Mouse (Mus musculus): Measurements from ENCODE around the gene Egfr.

The Egfr gene

GRCm38 (mm10) chr11:16895441-16896356 is 143.7 kb downstream of the Egfr start:
- peak in 1 of 2 experiments; percentile 15 for DNase-seq (ENCODE audit: low spot score in 2 of 2)

DNA sequence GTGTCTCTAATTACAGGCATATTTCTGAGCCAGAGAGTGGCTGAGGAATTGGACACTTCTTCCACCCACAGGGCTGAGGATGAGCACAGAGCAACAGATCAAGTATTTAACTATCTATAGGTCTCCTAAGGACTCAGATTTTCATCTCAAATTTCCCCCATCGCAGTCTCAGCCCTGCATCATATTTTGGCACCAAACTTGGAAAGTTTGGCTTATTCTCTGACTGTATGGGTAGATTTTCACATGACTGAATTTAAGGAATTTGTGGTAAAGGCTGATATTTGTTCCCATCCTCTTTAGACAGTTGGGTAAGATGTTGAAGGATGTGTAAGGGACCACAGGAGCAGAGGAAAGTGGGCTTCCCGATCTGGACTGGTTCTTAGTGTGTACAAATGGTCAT is 145.7 kb downstream of the Egfr start:
- no peak for DNase-seq (ENCODE audit: low spot score in 2 of 2)

DNA sequence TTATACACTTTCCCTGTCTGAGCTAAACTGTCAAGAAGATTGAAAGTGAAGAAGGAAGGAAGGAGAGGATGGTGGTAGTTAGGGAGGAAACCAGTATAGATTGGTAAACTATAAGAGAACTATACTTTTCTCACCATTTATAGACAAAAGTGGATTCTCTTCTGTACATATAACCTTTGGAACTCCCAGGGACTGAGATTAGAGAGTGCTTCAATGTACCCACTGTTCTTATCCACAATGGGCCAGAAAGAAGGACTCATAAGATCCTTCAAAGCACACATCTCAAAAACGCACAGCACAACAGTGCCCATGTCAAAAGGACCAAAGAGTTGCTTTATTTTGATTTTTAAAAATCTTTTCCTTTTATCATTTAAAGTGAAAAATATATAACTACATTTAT is 148.2 kb downstream of the Egfr start:
- DNase-seq (ENCODE audit: low spot score in 2 of 2): no peak

DNA sequence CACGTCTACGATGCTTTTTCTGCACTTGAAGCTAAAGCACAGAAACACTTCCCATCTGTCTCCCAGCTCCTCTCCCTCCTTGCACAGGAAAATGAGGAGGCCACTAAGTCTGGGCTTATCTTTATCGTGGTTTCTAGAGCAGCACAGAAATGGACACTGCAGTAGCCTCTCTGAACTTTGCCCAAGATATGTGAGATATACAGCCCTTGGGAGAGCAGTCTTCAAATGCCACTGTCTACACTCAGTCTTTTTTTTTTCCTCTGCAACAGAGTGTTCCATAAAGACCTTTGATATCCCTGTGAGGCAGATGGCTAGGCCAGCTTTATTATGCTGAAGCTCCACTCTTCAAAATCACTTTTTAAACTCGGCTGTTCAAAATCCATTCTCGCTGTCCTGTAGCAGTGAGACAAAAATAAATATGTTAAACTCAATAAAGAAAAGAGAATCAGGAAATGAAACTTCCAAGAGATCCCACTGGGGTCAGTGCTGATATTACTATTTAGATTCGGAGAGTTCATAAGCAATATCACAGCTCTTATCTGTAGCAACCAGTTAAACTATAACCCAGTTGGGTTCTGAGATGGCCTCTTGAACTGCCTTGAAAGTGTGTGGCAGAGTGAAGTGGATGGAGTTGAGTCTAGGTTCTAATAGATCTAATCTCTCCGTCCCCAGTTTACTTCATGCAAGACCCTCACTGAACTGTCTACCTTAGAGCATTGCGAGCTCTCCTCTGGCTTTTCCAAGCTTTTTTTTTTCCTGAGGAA is 148.8 kb downstream of the Egfr start:
- no peak for DNase-seq (ENCODE audit: low spot score in 2 of 2)

DNA sequence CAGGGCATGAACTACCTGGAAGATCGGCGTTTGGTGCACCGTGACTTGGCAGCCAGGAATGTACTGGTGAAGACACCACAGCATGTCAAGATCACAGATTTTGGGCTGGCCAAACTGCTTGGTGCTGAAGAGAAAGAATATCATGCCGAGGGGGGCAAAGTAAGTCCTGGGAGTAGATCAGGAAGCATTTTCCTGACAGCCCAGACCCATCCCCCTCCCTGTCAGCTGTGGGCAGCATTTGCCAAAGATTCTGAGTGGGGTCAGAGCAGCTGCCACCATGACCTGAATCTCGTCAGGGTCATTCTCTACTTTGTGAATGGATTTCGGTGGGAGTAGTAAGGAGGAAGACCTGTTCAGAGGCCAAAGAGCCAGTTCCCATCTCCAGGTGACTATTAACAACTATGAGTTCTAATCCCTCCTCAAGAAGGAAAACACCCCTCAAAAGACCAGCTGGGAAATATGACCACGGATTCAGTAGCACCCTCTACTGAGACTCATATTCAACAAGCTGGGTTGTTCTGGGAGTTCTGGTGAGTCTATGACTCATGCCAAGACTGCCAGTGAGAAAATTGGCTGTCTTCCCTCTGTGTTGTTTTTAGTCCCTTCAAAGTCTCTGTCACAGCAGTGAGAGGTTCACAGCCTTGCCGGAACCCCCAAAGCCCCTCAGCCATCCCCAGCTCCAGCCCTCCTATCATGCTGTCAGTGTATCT is 152.5 kb downstream of the Egfr start:
- peak in 1 of 2 experiments; percentile 28 for DNase-seq (ENCODE audit: low spot score in 2 of 2)

DNA sequence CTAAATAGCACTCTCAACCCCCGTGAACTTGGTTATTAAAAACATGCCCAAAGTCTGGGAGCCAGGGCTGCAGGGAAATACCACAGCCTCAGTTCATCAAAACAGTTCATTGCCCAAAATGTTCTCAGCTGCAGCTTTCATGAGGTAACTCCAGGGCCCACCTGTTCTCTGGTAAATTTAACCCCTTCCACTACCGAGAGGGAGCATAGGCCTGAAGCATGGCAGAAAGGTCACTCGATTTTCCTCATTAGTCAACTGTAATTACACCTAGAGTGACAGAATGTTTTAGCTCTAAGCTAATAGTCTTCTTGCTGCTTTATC is 153.0 kb downstream of the Egfr start:
- DNase-seq (ENCODE audit: low spot score in 2 of 2): no peak

DNA sequence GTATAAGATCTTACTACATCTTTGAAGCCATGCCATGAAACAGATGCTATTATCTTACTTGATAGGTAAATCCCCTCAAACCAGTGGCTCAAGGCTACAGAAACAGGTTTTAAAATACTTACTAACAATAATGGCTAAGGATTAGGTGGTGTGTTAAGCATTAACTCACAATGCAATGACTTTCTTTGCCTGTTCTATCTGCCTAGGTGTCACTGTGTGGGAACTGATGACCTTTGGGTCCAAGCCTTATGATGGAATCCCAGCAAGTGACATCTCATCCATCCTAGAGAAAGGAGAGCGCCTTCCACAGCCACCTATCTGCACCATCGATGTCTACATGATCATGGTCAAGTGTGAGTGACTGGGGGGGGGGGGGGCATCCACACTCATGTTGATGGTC is 154.5 kb downstream of the Egfr start:
- DNase-seq (ENCODE audit: low spot score in 2 of 2): no peak

DNA sequence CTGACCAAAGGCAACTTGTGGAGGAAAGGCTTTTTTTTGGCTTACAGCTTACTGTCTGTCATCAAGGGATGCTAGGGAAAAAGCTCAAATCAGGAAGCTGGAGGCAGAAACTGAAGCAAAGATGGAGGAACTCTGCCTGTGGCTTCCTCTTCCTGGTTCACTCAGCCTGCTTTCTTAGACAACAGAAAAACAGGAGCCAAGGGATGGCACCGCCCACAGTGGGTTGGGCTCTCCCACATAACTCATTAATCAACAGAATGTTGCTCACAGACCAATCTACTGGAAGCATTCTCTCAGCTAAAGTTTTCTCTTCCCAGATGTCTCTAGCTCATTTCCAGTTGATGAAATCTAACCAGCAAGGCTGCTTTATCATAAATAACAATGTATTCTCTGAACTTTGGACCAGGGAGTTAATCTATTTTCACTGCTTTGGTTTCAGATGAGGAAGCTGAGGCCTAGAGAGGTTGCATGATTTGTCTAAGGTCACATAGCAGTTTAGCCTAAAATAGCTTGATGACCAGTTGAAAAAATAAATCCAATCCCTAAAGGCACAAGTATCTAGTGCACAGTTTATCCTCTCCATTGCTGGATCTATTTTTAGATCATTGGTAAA is 155.6 kb downstream of the Egfr start:
- DNase-seq (ENCODE audit: low spot score in 2 of 2): no peak

DNA sequence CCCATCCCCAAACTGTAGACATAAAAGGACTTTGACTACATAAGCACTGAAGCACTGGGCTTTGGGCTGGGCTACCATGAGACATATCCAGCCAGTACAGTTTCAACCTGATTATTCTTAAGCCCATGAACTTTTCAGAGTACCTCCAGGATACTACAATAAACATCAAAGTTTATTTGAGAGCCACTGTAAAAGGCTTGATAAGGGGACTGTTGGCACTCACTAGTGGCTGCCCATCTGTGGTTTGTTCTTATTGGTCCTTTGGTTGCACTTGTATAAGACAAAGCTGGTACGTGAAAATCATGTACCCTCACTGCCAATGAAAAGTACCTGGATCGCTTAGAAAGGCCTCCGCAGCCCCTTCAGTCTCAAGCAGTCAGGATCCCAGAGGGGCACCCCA is 162.8 kb downstream of the Egfr start:
- DNase-seq (ENCODE audit: low spot score in 2 of 2): no peak

GRCm38 (mm10) chr11:16915850-16916249 is 163.8 kb downstream of the Egfr start:
- no peak for DNase-seq (ENCODE audit: low spot score in 2 of 2)

DNA sequence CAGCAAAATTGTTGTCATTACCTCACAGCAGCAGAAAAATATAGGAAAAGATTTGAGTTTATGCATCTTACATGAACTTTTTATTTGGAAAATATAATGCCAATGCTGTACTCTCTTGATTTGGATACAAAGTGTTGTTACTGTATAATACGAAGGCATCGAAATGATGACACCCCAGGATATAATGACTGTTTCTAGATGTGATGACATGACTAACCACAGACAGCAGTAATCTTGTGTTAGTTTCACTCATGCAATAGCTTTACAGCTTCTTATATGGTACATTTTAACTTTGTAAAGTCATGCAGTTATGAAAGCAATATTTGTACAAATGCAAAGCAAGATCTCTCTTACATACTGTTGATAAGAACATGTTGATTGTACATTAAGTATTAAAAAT is 165.5 kb downstream of the Egfr start:
- DNase-seq (ENCODE audit: low spot score in 2 of 2): no peak

DNA sequence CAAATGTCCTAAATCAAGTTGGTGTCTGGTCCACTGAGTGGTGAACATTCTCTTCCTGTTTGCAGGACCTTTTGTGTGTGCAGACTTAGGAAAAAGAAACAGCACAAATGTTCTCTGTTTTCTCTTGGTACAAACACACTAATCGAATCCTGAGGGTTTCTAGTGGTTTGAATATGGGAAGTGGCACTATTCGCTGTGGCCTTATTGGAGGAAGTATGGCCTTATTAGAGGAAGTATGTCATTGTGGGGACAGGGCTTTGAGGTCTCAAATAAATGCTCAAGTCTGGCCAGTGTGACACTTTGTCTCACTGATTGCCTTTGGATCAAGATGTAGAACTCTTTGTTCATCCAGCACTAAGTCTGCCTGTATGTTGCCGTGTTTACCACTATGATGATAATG is 180.2 kb downstream of the Egfr start:
- DNase-seq (ENCODE audit: low spot score in 2 of 2): no peak

- no peak for DNase-seq (ENCODE audit: low spot score in 2 of 2)
These were observed 183.7 kb downstream of the Egfr start for GRCm38 (mm10) chr11:16935577-16936236.

DNA sequence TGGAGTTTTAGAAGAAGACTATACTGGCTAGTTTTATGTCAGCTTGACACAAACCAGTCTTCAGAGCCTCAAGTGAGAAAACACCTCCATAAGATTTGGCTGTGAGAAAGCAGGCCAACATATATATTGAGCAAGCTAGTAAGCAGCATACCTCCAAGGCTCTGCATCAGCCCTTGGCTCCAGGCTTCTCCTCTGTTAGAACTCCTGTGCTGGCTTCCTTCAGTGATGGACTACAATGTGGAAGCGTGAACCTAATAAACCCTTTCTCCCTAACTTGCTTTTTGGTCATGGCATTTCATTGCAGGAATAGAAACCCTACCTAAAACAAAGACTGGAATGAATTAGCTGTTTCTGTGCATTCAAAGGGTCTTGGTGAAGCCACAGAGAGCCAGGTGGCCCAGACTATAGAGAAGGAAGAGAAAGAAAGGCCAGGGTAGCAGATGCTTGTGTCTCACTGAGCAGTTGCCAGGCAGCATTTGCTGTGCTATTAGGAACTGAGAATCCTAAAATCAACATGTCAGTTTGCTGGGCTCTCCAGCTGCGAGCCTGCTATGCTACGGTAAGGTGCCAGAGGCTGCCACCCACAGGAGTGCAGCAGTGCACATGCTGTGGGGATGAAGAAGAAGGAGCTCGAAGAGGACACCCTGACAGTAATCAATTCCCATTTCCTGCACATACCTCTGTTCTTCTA is 189.2 kb downstream of the Egfr start:
- DNase-seq (ENCODE audit: low spot score in 2 of 2): no peak

DNA sequence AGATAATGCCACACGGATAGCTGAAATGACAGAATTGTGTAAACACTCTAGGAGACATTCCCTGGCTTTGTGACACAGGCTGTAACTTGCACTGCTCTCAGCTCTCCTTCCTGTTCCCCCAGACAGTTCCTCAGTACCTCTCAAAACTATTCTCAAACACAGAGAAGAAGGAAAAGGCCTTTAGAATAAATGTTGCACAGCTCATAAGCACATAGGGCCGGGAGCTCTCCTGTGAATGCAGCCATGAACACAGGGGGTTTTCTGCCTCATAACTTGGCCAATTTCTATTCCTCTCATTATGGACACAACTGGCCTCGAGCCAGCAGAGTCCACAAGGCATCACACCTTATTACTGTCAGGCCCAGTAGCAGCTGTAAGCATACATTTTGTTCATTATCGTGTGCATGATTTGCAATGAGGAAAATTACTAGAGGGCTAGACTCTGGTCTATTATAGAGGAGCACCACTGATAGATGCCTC is 190.0 kb downstream of the Egfr start:
- no peak for DNase-seq (ENCODE audit: low spot score in 2 of 2)

DNA sequence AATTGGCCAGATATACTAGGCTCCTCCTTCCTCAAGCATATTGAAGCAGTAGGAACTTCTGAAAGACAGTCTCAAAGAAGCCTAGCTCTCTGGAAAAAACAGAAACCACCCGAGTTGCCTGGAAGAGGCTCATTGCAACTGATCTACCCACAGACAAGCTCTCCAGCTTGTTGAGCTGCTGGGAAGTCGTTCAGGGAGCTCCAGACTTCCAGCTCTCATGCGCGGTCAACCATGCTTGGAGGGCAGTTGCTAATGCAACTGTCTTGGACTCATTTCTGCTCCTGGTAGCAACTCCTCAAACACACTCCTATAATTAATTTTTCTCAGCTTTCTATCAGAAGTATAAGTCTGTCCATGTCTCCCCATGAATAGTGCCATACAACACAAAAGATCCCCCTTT is 191.0 kb downstream of the Egfr start:
- no peak for DNase-seq (ENCODE audit: low spot score in 2 of 2)

DNA sequence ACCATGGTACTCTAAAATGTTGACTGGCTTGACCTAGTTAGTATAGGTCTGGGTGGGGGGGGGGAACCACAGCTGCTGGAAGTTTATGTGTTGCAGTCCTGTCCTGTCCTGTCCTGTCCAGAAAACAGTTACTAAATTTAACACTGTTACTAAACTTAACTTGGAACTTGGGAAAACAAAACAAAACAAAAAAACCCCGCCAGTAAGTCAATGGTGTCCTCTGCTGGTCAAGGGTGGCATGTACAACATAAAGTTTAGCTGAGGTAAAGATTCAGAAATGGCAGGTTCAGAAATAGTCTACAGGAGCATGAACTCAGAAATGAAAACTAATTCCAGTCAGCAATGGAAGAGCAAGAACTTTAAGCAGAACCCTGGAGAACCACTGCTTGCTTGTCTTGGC is 196.8 kb downstream of the Egfr start:
- no peak for DNase-seq (ENCODE audit: low spot score in 2 of 2)

- DNase-seq (ENCODE audit: low spot score in 2 of 2): no peak
These were observed 198.4 kb downstream of the Egfr start for GRCm38 (mm10) chr11:16950226-16950975.

GRCm38 (mm10) chr11:16950976-16951760 is 199.2 kb downstream of the Egfr start, which contains the start of gene Fbxo48:
Fbxo48 (plus strand) TSS chr11:16951375.
- peak; percentile 83 to 89 for DNase-seq (ENCODE audit: low spot score in 2 of 2)

Data from frontal cortex, postnatal 25 days (tissue).